Mouse (Mus musculus) kidney, adult 2 months (tissue): ENCODE measurements around the gene Sf3b1.

Experiments used
- CTCF ChIP-seq: fragments of 200-500 bp; conservative IDR thresholded peaks from 2 replicates; pipeline ENCODE4 v1.5.1; 2011; ENCODE audit warnings: low read depth, mild to moderate bottlenecking, control low read depth, low read length, moderate library complexity, mixed read lengths; ENCODE audit not compliant: insufficient read depth, insufficient read length
- POLR2A ChIP-seq: fragments of 200-500 bp; IDR thresholded peaks from one replicate; pipeline ENCODE4 v1.6.1; 2011; ENCODE audit warnings: low read depth, low read length, control low read depth

- TF ChIP-seq POLR2A (no peak), CTCF (no peak)
These were observed 2.2 kb upstream of the Sf3b1 start for GRCm38 (mm10) chr1:55029446-55029845.
